Mouse (Mus musculus): ENCODE measurements at regions not wholly inside any gene's neighbourhood (a gene's known extent, or its start where the extent isn't known, plus 50 kb on each side); places are given as distances from the start of the nearest gene placed in this dataset.

DNA sequence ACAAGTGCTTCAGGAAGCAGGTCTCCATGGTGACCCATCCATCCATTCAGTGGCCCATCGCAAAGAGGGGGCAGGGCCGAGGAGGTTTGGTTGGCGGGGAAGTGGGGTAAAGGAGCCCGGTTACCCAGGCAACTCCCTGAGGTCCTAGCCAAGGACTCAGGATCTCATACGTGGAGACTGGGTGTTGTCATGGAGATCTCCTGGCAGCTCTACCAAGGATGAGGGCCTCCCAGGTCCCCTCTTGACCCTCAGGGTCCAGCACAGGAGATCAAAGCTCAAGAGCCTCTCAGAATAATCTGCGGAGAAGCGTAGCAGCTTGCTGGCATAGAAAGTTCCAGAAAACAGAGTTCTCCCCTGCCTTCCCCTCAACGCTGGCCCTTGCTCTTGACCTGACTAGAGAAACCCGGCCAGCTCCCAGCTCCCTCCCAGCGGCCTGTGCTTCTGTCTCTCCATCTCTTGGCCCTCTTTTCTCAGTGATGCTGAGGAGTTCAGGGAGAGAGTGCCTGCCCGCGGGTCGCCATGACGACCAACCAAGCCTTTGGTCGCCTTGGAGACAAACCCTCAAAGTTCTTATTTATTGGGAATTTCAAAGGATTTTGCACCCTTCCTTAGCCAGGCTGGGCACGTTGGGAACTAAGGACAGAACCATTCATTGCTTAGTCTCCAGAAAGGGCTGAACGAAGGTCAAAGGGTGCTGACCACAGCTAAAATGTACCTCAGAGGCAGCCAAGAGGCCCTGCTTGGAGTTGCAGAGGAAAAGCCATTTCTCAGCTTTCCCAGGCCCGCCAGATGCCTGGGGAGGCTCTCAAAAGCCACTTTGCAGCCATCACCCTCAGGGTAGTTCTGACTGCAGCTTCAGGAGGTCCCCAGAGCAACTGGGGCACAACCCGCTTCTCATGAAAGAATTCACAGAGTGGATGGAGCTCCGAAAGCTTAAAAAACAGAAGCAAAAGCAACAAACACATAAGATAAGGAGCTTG is 60.0 kb downstream of the Ubiad1 start:
- TF ChIP-seq EP300 (IDR thresholded peaks at IDR 0.05; ENCODE audit: low read depth) (no peak), CTCF (IDR thresholded peaks at IDR 0.05; ENCODE audit: low read depth) (no peak)
- ATAC-seq (no peak), DNase-seq (no peak)
- no peak overlapping the region for H3K27ac ChIP-seq (ENCODE audit: low read depth)
- no peak overlapping the region for H3K4me3 ChIP-seq (ENCODE audit: low read depth, low read length)
- no peaks in the 10 kb centered on the region for H3K27me3 ChIP-seq (ENCODE audit: insufficient read depth, low read length)
- 55% methylated on average over 20 of the region's 20 CpGs for WGBS (ENCODE audit: insufficient replicate concordance)
- no peaks in the 10 kb centered on the region for H3K36me3 ChIP-seq (replicated peaks; ENCODE audit: insufficient read depth, low read length)
- H3K9ac ChIP-seq (replicated peaks): no peak overlapping the region
- H3K4me2 ChIP-seq (ENCODE audit: low read depth, low read length): no peak overlapping the region
- H3K9me3 ChIP-seq (ENCODE audit: low read length): no peaks in the 10 kb centered on the region
- H3K4me1 ChIP-seq (ENCODE audit: insufficient read depth): no peaks in the 10 kb centered on the region

- TF ChIP-seq CTCF (IDR thresholded peaks at IDR 0.05; ENCODE audit: low read depth): peak; percentile 22; the same call in 1 of the 2 replicates
- TF ChIP-seq EP300 (IDR thresholded peaks at IDR 0.05; ENCODE audit: low read depth): no peak
- no peaks in the 10 kb centered on the region for H3K4me1 ChIP-seq (ENCODE audit: insufficient read depth)
- no peaks in the 10 kb centered on the region for H3K36me3 ChIP-seq (replicated peaks; ENCODE audit: insufficient read depth, low read length)
- H3K9me3 ChIP-seq (ENCODE audit: low read length): no peaks in the 10 kb centered on the region
- DNase-seq (no peak), ATAC-seq (no peak)
- H3K9ac ChIP-seq (replicated peaks): no peak overlapping the region
- no peak overlapping the region for H3K4me3 ChIP-seq (ENCODE audit: low read depth, low read length)
- H3K4me2 ChIP-seq (ENCODE audit: low read depth, low read length): no peak overlapping the region
- WGBS (ENCODE audit: insufficient replicate concordance): 74% methylated on average over 6 of the region's 6 CpGs
- H3K27me3 ChIP-seq (ENCODE audit: insufficient read depth, low read length): no peaks in the 10 kb centered on the region
- no peak overlapping the region for H3K27ac ChIP-seq (ENCODE audit: low read depth)
Measured at GRCm38 (mm10) chr4:148380562-148380961, 64.0 kb downstream of the Ubiad1 start.

- Histone ChIP-seq H3K4me1 (ENCODE audit: insufficient read depth) (no peaks in the 10 kb centered on the region), H3K27ac (ENCODE audit: low read depth) (no peak overlapping the region), H3K9ac (replicated peaks) (no peak overlapping the region), H3K4me3 (ENCODE audit: low read depth, low read length) (no peak overlapping the region), H3K36me3 (replicated peaks; ENCODE audit: insufficient read depth, low read length) (no peaks in the 10 kb centered on the region), H3K9me3 (ENCODE audit: low read length) (no peaks in the 10 kb centered on the region), H3K4me2 (ENCODE audit: low read depth, low read length) (no peak overlapping the region), H3K27me3 (ENCODE audit: insufficient read depth, low read length) (no peaks in the 10 kb centered on the region)
- DNase-seq: no peak
- ATAC-seq: no peak
- TF ChIP-seq EP300 (IDR thresholded peaks at IDR 0.05; ENCODE audit: low read depth) (no peak), CTCF (IDR thresholded peaks at IDR 0.05; ENCODE audit: low read depth) (no peak)
- 80% methylated on average over 11 of the region's 11 CpGs for WGBS (ENCODE audit: insufficient replicate concordance)
Measured at GRCm38 (mm10) chr4:148378491-148378890, 66.1 kb downstream of the Ubiad1 start.

GRCm38 (mm10) chr4:148377368-148377767 is 67.2 kb downstream of the Ubiad1 start:
- no peak for ATAC-seq
- TF ChIP-seq CTCF (IDR thresholded peaks at IDR 0.05; ENCODE audit: low read depth) (no peak), EP300 (IDR thresholded peaks at IDR 0.05; ENCODE audit: low read depth) (no peak)
- WGBS (ENCODE audit: insufficient replicate concordance): 63% methylated on average over 8 of the region's 8 CpGs
- Histone ChIP-seq H3K4me3 (ENCODE audit: low read depth, low read length) (no peak overlapping the region), H3K9me3 (ENCODE audit: low read length) (no peaks in the 10 kb centered on the region), H3K4me1 (ENCODE audit: insufficient read depth) (no peaks in the 10 kb centered on the region), H3K27ac (ENCODE audit: low read depth) (no peak overlapping the region), H3K36me3 (replicated peaks; ENCODE audit: insufficient read depth, low read length) (no peaks in the 10 kb centered on the region), H3K27me3 (ENCODE audit: insufficient read depth, low read length) (no peaks in the 10 kb centered on the region), H3K4me2 (ENCODE audit: low read depth, low read length) (no peak overlapping the region), H3K9ac (replicated peaks) (no peak overlapping the region)
- no peak for DNase-seq

DNA sequence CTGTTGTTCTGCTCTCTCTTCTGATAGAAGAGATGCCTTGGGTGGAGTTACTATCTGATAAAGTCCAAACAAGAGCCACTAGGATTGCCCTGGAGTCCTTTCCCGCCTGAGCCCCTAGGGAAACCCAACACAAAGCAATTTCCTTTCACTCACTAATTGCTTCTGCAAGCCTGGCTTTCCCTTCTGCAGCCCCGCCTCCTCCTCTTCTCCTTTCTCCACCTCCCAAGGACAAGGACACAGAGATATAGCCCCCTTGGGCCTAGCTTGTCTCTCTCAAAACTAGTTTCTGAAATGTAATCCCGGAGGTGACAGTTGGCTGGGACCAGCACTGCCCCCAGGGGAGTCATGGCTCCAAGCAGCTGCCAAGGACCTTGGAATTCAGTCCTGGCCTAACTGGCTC is 68.1 kb downstream of the Ubiad1 start:
- Histone ChIP-seq H3K9me3 (ENCODE audit: low read length) (no peaks in the 10 kb centered on the region), H3K27ac (ENCODE audit: low read depth) (no peak overlapping the region), H3K27me3 (ENCODE audit: insufficient read depth, low read length) (no peaks in the 10 kb centered on the region), H3K4me1 (ENCODE audit: insufficient read depth) (no peaks in the 10 kb centered on the region), H3K4me3 (ENCODE audit: low read depth, low read length) (no peak overlapping the region), H3K36me3 (replicated peaks; ENCODE audit: insufficient read depth, low read length) (no peaks in the 10 kb centered on the region), H3K9ac (replicated peaks) (no peak overlapping the region), H3K4me2 (ENCODE audit: low read depth, low read length) (no peak overlapping the region)
- ATAC-seq (no peak), DNase-seq (no peak)
- no peak for TF ChIP-seq EP300 (IDR thresholded peaks at IDR 0.05; ENCODE audit: low read depth)
- no peak for TF ChIP-seq CTCF (IDR thresholded peaks at IDR 0.05; ENCODE audit: low read depth)
- WGBS (ENCODE audit: insufficient replicate concordance): 37% methylated on average over 3 of the region's 3 CpGs

DNA sequence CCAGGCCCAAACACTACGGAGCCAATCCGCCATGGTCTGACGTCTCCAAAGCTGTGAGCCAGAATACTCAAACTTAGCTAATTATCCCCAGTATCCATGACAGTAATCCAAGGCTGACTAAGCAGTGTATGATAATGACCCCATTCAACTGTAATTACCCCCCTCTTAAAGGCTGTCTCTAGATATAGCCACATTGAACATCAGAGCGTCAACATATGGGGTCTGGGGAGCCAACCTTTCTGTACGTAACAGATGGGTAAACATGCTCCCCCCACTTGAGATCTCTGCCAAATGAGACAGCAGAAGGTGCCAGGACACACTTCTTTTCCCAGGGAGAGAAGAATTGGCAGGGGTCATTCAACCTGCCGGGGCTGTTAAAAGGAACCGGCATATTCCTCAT is 73.1 kb downstream of the Ubiad1 start:
- 87% methylated on average over 7 of the region's 7 CpGs for WGBS (ENCODE audit: insufficient replicate concordance)
- no peaks in the 10 kb centered on the region for H3K9me3 ChIP-seq (ENCODE audit: low read length)
- H3K4me1 ChIP-seq (ENCODE audit: insufficient read depth): no peaks in the 10 kb centered on the region
- H3K36me3 ChIP-seq (replicated peaks; ENCODE audit: insufficient read depth, low read length): no peaks in the 10 kb centered on the region
- DNase-seq: no peak
- no peak overlapping the region for H3K27ac ChIP-seq (ENCODE audit: low read depth)
- no peak for TF ChIP-seq EP300 (IDR thresholded peaks at IDR 0.05; ENCODE audit: low read depth)
- no peak for TF ChIP-seq CTCF (IDR thresholded peaks at IDR 0.05; ENCODE audit: low read depth)
- no peak overlapping the region for H3K9ac ChIP-seq (replicated peaks)
- no peak overlapping the region for H3K4me3 ChIP-seq (ENCODE audit: low read depth, low read length)
- ATAC-seq: no peak
- H3K27me3 ChIP-seq (ENCODE audit: insufficient read depth, low read length): no peaks in the 10 kb centered on the region
- H3K4me2 ChIP-seq (ENCODE audit: low read depth, low read length): no peak overlapping the region
